Mouse (Mus musculus): ENCODE data around the gene Gpr27.

Gene Gpr27

DNA sequence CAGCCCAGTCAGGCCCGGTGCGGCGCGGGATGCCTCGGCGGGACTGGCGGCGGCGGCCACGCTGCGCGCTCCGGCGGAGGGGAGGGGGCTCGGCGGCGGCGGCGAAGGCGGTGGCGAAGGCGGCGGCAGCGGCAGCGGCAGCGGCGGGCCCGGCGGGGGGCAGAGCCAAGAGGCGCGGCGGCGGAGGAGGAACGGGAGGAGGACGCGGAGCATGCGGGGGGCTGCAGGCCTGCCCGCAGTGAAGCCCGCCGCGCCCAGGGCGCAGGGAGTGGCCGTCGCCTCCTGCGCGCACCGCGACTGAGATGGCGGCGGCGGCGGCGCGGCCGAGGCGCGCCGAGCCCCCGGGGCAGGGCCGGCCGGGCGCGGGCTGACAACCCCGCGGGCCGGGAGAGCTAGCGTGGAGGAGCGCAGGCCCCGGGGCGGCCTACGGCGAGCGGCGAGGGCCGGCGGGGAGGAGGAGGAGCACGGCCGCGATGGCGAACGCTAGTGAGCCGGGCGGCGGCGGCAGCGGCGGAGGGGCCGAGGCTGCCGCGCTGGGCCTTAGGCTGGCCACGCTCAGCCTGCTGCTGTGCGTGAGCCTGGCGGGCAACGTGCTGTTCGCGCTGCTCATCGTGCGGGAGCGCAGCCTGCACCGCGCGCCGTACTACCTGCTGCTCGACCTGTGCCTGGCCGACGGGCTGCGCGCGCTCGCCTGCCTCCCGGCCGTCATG is at the start of gene Gpr27:
TSS of gene Gpr27 (plus strand) at position 474 of the 710 bp plus-strand sequence.
- peak; percentile 54 for DNase-seq

DNA sequence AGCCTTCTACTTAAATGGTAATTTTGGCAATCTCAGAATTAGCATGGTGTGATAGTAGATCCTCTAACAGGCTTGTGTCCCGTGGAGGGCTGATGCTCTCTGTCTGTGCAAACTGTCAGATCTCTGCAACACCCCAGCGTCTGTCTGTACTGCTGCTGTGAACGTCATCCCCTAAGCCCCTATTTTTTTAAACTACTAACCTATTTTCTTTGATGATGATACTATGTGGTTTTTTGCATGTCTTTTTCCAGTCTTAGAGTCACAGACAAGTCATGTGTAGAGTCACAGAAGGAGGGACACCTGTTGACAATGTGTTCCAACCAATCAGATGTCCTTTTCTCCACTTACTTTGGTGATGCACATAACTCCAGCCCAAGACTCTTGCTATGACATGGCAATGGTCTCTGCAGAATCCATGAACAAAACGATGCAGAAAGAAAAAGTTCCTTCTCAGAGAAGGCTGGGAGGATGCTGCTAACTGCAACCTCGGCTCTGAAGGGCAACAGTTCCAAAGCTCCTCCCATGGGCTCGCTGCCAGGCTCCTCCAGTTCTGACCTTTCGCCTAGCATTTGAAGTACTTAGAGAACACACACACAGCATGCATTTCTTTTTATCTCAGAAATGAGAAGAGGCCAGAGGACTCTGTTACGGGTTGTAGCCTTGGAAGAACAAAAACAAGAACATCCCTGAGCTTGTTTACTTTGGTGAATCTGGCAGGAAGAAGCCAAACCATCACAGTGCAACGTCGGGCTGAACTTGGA is 48.9 kb upstream of the Gpr27 start:
- peak; percentile 64 for DNase-seq

DNA sequence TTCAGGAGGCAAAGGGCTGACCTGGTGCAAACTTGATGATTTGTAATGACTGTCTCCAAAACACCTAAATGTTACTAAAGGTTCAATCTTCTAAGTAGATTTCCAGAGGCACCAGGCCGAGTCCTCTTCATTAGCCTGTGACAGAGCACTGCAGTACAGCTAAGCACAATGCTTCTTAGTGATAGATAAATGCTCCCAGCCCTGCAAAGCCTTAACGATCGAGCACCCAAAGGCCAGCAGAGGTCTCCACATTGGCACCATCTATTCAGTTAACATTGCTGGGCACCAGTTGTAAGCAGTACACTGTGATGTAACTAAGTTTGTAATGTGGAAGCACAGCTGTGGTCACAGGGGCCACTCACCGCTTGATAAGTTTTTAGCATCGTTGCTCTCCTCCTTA is 48.1 kb upstream of the Gpr27 start:
- peak; percentile 21 for DNase-seq

DNA sequence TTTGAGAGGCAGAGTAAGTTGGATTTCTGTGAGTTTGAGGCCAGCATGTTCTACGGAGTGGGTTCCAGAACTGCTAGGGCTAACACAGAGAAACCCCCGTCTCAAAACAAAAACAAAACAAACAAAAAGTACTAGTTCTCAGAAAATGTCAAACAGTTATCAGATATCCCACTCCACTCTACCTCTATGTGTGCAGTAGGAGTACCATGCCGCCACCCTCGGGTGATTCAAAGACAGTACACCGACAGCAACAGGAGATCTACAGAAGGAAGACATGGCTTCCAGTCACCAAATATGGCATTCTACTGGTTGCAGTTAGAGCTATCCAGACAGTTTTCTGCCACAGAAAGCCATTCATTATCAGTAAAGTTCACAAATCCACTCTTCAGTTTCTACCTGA is 47.6 kb upstream of the Gpr27 start:
- peak; percentile 69 for DNase-seq

DNA sequence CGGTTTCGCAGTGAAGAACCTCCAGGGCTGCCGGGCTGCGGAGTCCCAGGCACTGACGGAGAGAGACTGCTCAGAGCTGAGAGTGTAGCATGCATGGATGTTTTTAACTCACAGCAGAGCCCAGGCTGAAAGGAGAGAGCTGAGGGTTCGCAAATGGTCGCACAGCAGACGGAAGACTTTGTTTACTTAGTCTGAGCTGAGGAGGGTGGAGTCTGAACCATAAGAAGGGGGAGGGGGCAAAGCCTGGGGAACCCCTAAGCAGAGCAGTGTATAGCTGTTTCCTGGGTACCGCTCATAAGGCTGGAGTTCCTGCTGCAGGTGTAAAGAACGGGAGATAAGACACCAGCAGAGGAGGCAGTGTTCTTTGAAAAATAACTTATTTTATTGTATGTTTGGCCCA is 46.1 kb upstream of the Gpr27 start:
- peak; percentile 66 for DNase-seq

DNA sequence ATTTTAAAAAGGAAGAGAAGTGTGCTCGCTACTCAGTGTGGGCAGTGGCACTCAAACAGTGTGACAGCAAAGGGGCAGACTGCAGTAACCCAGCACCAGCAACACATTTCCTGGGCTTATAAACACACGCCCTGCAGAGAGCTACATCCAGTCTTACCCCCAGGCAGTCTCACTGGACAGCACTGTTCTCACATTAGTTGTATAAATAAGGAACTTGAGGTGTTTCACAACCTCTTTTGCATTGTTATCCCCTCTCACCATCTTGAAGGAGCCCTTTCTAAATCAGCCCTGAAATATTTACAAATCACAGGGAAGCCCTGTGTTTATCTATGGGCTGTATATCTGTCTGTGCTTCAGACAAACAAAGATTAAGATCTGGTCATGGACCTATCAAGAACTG is 43.2 kb upstream of the Gpr27 start:
- DNase-seq: no peak

DNA sequence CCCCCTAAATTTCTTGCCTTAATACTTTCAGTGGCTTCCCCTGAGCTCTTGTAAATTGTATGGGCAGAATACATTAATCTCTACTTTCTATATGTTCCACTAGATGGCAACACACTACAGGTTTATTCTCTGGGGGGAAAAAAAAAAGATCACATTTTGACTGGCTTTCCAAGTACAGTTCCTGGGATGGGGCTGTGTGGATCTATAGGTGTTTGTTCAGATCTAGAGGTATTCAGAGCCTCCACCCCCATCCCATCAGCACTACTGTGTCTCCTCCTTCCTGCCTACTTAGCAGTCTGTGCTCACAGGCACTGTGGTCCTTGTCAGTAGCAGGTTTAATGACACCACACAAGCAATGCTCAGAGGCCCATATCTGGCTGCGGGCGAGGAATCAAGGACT is 40.1 kb upstream of the Gpr27 start:
- DNase-seq: peak; percentile 38

DNA sequence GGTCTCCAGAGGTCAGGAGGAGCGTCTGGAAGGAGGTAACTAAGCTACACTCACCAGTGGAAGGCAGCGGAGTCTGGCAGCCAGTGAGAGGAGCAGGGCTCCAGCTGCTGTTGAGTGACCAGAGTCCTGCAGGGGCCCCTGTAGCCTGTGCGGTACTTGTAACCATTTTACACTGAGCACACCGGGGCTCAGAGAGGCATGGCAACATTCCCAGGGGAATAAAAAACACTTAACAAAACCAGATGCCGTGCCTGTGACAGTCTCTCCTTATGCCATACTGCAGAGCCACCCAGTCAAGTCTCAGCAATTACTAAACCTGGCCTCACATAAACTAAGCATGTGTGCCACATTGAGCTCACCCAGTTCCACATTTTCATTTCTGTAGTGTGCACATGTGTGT is 38.1 kb upstream of the Gpr27 start:
- DNase-seq: peak; percentile 15

DNA sequence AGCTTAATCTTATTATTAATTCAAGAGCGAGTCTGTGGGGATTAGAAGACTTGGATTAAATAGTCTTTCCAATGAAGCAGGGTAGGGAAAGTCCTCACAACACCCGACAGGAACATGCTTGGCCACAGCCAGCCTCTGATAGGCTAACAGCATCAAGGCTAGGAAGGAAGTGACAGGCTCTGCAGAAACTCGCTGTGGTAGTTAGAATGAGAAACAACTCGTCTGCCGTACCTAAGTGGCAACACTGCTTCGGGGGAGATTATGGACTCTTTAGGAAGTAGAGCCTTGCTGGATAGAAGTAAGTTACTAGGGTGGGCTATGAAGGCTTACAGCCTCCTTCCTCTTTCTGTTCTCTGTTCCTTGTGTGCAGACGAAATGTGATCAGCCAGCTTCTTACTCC is 37.0 kb upstream of the Gpr27 start:
- DNase-seq: peak; percentile 64

DNA sequence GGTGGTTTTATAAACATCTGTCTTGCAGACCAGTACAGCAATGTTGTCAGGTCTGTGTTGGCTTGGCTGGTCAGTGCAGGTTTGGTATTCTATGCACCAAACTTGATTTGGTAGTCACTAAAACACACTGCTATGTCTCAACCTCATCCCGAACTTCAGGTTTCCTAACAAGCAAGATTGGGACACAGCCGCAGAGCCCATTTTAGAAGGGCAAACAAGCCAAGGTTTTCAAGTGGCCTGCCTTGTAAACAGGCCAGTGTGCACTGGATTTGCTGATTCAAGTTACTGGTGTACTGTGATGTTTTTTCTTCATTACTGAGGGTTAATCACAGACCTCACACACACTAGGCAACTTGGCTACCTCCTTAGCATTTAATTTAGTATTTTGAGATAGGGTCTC is 36.4 kb upstream of the Gpr27 start:
- no peak for DNase-seq

DNA sequence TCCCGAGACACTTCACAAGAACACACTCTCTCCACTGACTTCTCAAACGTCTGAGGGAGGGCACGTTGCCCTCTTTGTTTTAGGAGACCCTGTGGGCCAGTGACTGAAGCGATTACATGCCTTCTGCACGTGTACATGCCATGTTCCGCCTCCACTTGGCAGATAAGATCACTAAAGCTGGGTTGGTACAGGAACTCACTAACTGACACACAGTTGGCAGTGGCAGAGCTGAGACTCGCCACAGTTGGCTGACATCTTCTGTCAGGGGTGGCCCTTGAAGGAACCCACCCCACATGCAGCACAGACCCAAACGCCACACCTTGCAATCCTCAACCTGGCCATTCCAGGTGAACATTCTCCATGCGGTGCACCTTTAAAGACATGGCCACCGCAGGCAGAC is 33.9 kb upstream of the Gpr27 start:
- peak; percentile 65 for DNase-seq

DNA sequence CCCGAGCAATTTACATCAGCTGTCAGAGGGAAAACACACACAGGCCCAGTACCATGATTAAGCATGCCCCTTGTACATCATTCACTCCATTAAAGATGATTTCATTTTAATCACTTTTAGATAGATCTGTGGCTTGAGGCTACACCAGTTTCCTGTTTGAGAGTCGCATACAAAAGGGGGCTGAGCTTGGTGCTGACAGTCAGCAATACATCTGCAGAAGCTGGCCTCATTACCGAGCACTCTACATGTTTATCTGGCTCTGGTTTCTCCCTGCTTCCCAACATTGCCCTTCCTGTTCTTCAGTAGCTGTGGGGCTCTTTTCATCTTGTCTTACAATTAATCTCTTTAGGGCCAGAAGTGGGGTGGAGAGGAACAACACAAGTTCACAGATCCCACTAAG is 32.0 kb upstream of the Gpr27 start:
- DNase-seq: peak; percentile 52

DNA sequence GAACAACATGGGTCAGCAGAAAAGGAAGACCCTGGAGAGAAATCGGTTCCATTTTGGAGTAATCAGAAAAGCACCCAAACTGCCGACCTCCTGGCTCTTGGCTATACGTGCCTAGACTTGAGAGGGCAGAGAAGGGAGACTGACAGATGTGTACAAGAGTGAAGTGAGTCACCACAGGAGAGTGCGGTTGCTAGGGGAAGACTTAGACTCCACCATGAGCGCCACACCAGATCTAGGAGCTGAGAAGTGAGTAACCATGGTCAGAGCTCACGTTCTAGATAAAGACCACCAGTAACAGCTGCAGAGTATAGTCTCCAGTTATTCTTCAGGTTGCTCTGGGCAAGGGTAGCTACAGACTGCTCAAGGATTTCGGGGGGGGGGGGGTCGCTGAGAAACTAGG is 29.2 kb upstream of the Gpr27 start:
- DNase-seq: no peak

DNA sequence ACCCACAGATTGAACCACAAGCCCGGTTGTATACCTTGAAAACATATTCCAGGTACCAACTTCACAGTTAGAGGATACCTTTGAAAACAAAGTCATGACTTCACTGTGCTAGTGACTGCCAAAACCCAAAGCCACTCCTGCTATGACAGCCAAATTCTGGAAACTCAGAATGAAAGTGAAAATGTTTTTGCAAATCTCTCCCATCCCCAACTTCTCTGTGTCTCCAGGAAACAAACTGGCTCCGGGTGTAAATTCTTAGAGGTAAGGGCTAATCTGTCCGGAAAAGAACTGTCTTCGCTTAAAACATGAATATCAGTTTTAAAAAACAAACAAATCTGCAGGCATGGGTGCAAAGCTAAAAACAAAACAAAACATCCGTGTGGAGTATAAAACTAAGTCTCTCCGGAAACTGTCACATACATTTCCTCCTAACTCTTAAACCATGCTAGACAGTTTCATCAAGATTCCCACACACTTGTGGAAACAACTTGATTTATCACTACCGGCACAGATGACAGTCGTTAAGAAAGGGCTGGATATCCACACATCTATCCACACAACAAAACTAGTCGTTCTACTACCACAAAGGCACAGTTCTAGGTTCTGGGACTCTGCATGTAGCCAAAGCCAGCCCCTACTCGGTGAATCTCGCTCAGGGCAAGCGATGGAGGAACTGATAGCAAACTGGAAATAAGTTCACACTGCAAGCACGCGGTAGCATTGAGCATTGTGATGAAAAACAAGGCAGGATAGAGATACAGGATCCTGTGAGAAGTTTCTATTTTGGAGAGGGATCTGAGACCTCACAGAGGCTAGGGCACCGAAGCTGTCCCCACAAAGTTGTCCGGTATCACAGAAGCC is 26.8 kb upstream of the Gpr27 start:
- no peak for DNase-seq

DNA sequence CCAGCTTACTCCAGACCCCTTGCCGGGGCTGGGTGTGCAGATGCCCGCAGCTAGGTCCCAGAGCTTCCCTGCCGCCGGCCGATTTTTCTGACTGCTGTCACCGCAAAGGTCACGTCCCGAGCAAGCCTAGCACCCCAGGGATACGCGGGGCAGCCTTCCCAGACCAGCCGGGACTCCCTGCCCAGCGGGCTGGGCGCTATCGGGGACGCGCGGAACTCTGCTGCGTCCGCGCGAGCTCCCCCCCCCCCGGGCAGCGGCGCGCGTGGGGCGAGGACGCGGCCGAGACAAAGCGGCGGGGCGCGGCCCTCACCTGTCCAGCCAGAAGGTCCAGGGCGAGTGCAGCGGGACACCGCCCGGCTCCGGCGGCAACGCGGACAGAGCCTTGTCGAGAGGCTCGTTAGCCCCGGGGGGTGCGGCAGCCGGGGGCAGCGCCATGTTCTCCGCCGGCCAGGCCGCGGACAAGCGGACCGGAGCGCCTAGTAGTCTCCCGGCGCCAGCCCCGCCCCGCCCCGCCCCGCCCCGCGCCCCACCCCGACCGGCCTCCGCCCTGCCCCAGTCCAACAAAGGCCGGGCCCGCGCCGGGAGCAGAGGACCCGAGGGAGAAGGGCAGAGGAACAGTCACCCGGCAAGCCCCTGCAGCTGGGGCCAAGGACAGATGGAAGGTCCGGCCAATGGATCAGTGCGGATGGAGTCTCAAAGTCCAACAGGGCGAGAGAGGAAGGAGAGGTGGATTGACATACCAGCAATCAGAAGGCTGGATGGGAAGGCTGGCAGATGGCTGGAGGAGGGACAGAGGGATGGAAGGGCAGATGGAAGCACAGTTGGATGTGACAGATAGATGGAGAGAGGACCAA is 25.9 kb upstream of the Gpr27 start, which contains the start of the genes Eif4e3 and Gm20696:
TSS of gene Eif4e3 (minus strand) at position 454 of the 854 bp plus-strand sequence.
TSS of gene Gm20696 (minus strand) at position 480 of the 854 bp plus-strand sequence.
- DNase-seq: peak; percentile 65

DNA sequence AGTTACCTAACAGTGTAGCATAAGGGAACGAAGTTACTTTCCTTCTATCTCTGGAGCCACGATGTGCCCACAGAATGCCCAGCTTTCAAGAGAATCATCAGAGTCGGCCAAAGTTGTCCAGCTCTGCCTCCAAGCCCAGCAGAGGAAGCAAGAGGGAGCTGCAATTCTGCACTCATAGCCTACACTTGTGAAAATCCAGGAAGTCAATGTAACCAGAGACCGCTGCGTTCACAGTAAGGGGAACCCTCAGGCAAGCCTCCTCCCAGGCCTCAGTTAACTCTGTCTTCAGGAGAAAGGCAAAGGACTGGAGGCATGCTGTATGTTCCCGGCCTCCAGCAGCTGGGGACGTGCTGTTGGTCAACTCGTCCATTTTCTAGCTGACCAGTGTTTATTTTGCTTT is 25.2 kb upstream of the Gpr27 start:
- DNase-seq: peak; percentile 42

DNA sequence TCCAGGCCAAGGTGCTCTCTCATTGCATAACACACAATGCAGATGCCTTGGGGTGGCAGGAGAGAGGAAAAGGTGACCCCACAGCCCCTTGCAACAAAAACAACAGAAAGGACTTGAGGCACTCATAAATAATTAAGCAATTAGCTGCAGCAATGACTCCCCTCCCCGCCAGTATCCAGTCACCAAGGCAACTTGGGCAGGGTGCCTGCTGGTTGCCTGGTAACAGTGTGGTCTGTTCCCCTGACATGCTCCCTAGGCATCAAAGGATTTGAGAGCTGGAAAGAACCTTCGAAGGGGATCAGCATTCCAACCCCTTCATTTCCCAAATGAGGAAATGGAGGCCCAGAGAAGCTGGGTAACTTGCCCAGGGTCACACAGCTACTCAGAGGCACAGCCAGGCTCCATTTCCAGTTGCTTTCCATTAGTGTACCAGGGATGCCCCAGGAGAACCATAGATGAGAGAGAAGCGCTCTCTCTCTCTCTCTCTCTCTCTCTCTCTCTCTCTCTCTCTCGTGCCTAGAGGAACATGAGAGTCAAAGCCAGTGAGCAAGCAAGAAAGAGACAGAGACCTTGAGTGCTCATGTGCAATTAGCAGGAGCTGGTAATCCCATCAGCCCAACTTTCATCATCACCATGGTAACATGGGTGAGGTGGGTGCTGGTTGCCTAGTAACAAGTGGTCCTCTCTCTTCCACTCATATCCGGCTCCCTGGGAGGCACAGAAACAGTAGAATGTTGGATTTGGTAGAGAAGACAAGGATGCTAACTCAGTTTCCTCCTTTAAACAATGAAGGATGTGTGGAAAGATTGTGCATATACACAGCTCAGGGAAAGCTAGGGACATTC is 22.8 kb upstream of the Gpr27 start:
- no peak for DNase-seq

DNA sequence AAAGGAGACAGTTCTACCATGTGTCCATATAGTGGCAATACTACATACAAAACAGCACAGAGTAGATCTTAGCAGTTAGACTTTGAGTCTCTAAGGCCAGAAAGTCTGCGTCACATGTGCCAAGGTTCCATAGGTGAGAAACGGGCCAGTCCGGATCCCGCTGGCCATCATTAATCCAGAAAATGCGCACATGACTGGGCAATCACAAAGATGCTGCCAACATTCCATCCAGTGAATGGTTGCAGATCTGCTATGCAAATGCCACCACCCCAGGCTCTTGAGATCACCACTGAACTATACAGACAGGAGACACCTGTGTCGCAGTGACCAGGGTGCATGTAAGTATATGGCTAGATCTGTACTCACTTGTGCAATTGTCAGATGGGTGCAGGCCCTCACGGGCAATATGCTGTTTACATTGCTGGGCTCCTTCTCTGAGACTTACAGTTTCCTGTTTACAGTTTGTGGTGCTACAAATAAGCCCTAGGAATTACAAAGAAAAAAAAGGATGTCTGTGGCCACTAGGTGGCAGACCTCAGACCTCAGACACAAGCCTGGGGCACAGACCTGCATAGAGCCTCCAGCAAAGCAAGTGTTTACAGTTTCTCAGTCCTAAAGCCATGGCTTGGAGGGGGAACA is 21.9 kb upstream of the Gpr27 start:
- DNase-seq: peak; percentile 80

DNA sequence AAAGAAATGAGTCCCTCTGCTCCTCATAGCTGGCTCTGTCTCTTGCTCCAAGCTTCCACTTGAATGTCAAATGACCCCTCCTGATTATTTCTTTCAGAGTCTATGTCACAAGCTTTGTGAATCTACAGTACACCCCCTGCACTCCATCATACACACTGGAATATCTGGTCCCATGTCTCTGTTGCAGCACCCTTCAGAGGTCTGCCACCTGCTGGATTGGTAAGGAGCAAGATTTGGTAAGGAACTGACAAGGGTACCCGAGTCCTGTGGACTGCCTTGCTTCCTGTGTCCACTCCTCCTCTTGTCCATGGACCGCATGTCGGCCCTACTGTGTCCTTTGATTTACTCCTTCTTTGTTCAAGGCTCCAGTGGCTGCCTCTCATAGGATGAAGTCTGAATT is 20.7 kb upstream of the Gpr27 start:
- no peak for DNase-seq

DNA sequence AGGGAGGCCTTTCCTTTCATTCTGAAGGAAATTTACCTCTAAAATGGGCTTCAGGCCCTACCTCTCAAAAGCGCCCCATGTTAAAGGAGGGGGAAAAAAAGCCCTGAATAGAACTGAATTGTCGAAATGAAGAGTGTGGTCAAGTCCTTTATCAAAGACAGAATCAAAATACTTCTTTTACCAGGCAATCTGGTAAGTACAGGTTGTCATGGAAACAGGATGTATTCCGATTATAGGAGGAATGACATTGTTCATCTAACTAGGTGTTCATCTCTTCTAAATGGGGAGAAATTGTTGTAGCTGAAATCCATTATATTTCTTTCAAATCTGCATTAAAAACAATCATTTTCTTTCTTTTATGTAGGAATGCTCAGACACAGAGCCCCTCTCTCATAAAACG is 18.0 kb upstream of the Gpr27 start:
- DNase-seq: no peak

DNA sequence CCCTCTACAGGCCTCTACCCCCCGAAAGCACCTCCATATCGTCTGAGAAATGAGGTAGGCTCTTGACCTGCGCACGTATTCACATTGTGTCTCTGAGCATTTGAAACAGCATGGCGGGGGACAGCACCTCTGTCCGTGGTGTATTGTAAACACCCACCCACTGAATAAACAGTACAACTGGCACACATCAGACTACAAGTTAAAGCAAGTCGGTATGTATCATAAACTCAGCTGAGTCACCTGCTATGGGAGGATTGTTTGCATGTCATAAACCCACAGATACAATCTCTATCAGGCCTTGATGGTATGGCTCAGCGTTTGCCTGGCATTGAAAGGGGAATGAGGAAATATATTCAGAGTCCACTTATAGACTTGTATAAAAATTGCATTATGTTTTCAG is 15.2 kb upstream of the Gpr27 start:
- no peak for DNase-seq
